Mouse (Mus musculus) limb, embryonic 14.5 days (tissue): Measurements from ENCODE around the gene Nosip. TPM values are rescaled to one million over a fixed set of nuclear protein-coding genes. Genes with fewer than 3 reads are reported as not detected.
A peak's percentile ranks its signal among the peaks of the same experiment; 100 is the strongest.

Experiments used
- ATAC-seq: fragments of 200-750 bp; cut with Nextera tagmentation; 2 replicates; pipeline ENCODE4 v1.8.0; 2017; ENCODE audit warnings: low read depth, moderate number of reproducible peaks, moderate TSS enrichment; ENCODE audit not compliant: low FRiP score
- DNase-seq: peaks from one replicate; pipeline ENCODE4 v3.0.0-alpha.2; 2015; ENCODE audit warnings: low spot score
- H3K27ac ChIP-seq: fragments of 300-500 bp; sonication (generic); replicated peaks from 2 replicates; pipeline ENCODE4 v1.5.1; 2014; ENCODE audit warnings: low read depth, mild to moderate bottlenecking, low read length, moderate library complexity, mixed read lengths
- H3K27me3 ChIP-seq: fragments of 300-500 bp; sonication (generic); 2 replicates; pipeline ENCODE4 v1.6.1; 2014; ENCODE audit warnings: low read length, mixed read lengths; ENCODE audit not compliant: control insufficient read depth, insufficient read depth
- H3K36me3 ChIP-seq: fragments of 300-500 bp; sonication (generic); 2 replicates; pipeline ENCODE4 v1.6.1; 2014; ENCODE audit warnings: mild to moderate bottlenecking, low read length, moderate library complexity, mixed read lengths; ENCODE audit not compliant: control insufficient read depth, insufficient read depth
- H3K4me1 ChIP-seq: fragments of 300-500 bp; sonication (generic); 2 replicates; pipeline ENCODE4 v1.6.1; 2014; ENCODE audit warnings: antibody characterized with exemption, low read length, mixed read lengths; ENCODE audit not compliant: control insufficient read depth, insufficient read depth
- H3K4me2 ChIP-seq: fragments of 300-500 bp; sonication (generic); replicated peaks from 2 replicates; pipeline ENCODE4 v1.6.1; 2014; ENCODE audit warnings: low read depth, mild to moderate bottlenecking, low read length, moderate library complexity; ENCODE audit not compliant: severe bottlenecking
- H3K4me3 ChIP-seq: fragments of 300-500 bp; sonication (generic); replicated peaks from 2 replicates; pipeline ENCODE4 v1.5.1; 2014; ENCODE audit warnings: low read length
- H3K9ac ChIP-seq: fragments of 300-500 bp; sonication (generic); 2 replicates; pipeline ENCODE4 v1.6.1; 2014; ENCODE audit warnings: mild to moderate bottlenecking, low read depth, low read length, moderate library complexity; ENCODE audit not compliant: severe bottlenecking
- H3K9me3 ChIP-seq: fragments of 300-500 bp; sonication (generic); 2 replicates; pipeline ENCODE4 v1.6.1; 2016; ENCODE audit warnings: low read length; ENCODE audit not compliant: control insufficient read depth
- POLR2A ChIP-seq: fragments of 200-500 bp; IDR thresholded peaks from 2 replicates; pipeline ENCODE4 v1.8.0; 2012; ENCODE audit warnings: inconsistent platforms, mild to moderate bottlenecking, moderate library complexity, borderline replicate concordance; ENCODE audit not compliant: insufficient read depth, insufficient read length; ENCODE audit errors: extremely low read depth
- WGBS: fragments of 180-500 bp; shearing (Covaris S2); extraction: QIAGEN DNeasy Blood & Tissue Kit; methylation state at CpG from one replicate; pipeline ENCODE4 v1.1.7; 2014; 5-methylcytosine and 5-hydroxymethylcytosine counted together
- polyA plus RNA-seq, 2 experiments: library from polyadenylated mRNA; depleted of rRNA in 1 of 2; stranded (reverse) in 1 of 2; unstranded in 1 of 2; fragments of >200 nt; fragmentation: Nextera tagmentation in 1 of 2; extraction: Ambion mirVana in 1 of 2; gene quantifications; 2 replicates each; pipeline versions ENCODE4 v1.2.1 to v1.2.3; 2012 to 2014

Gene Nosip
- polyA plus RNA-seq, 2 experiments: 68.1 to 82.7 TPM

- H3K4me2 ChIP-seq: no peak overlapping the region
- 93% methylated on average over 16 of the region's 17 CpGs for WGBS
- TF ChIP-seq POLR2A: no peak
- no peak overlapping the region for H3K4me3 ChIP-seq
- H3K9ac ChIP-seq: no peak overlapping the region
- peaks cover 60% of the 10 kb centered on the region for H3K36me3 ChIP-seq
- no peaks in the 10 kb centered on the region for H3K27me3 ChIP-seq
- H3K27ac ChIP-seq: no peak overlapping the region
- DNase-seq (no peak), ATAC-seq (no peak)
- H3K4me1 ChIP-seq: peaks cover 13% of the 10 kb centered on the region
- no peaks in the 10 kb centered on the region for H3K9me3 ChIP-seq
These were observed 26.4 kb downstream of the Nosip start for GRCm38 (mm10) chr7:45088597-45088996.

GRCm38 (mm10) chr7:45090251-45090977 lies 28.2 kb downstream of the Nosip start:
- ATAC-seq (no peak), DNase-seq (no peak)
- WGBS: 77% methylated on average over 13 of the region's 13 CpGs
- no peaks in the 10 kb centered on the region for H3K9me3 ChIP-seq
- H3K4me2 ChIP-seq: peak overlapping the region; percentile 85
- peak overlapping the region; percentile 95 for H3K27ac ChIP-seq
- H3K4me3 ChIP-seq: peak overlapping the region; percentile 74
- H3K36me3 ChIP-seq: peaks cover 43% of the 10 kb centered on the region
- H3K4me1 ChIP-seq: peaks cover 19% of the 10 kb centered on the region
- H3K27me3 ChIP-seq: no peaks in the 10 kb centered on the region
- peak overlapping the region; percentile 88 for H3K9ac ChIP-seq
- TF ChIP-seq POLR2A: no peak

- Histone ChIP-seq H3K36me3 (peaks cover 34% of the 10 kb centered on the region), H3K4me3 (peak overlapping the region; percentile 74), H3K9ac (peak overlapping the region; percentile 88), H3K27me3 (no peaks in the 10 kb centered on the region), H3K4me2 (peak overlapping the region; percentile 85), H3K4me1 (peaks cover 19% of the 10 kb centered on the region), H3K9me3 (no peaks in the 10 kb centered on the region), H3K27ac (peak overlapping the region; percentile 95)
- WGBS: 8% methylated on average over 34 of the region's 35 CpGs
- ATAC-seq (peak; percentile 56), DNase-seq (peak; percentile 42)
- TF ChIP-seq POLR2A: no peak
These were observed 29.1 kb downstream of the Nosip start for GRCm38 (mm10) chr7:45091001-45091990.

GRCm38 (mm10) chr7:45092048-45092447 lies 29.8 kb downstream of the Nosip start, which contains the start of gene Rcn3:
TSS of gene Rcn3 (minus strand) at chr7:45092221.
- DNase-seq: peak; percentile 98
- no peaks in the 10 kb centered on the region for H3K9me3 ChIP-seq
- peak within 1 kb of the TSS; percentile 95 for H3K27ac ChIP-seq
- peak within 1 kb of the TSS; percentile 85 for H3K4me2 ChIP-seq
- ATAC-seq: peak; percentile 95
- peak; percentile 81; the same call in 1 of the 2 replicates for TF ChIP-seq POLR2A
- peak within 1 kb of the TSS; percentile 88 for H3K9ac ChIP-seq
- peak within 1 kb of the TSS; percentile 74 for H3K4me3 ChIP-seq
- H3K27me3 ChIP-seq: no peaks in the 10 kb centered on the region
- H3K36me3 ChIP-seq: peaks cover 27% of the 10 kb centered on the region
- peaks cover 19% of the 10 kb centered on the region for H3K4me1 ChIP-seq
- WGBS: under 1% methylated on average over 16 of the region's 16 CpGs

- no peak for ATAC-seq
- 29% methylated on average over 12 of the region's 12 CpGs for WGBS
- no peak for TF ChIP-seq POLR2A
- Histone ChIP-seq H3K27me3 (no peaks in the 10 kb centered on the region), H3K9me3 (no peaks in the 10 kb centered on the region), H3K4me1 (peaks cover 19% of the 10 kb centered on the region), H3K9ac (peak overlapping the region; percentile 18; the same call in 1 of the 2 replicates), H3K4me3 (no peak overlapping the region), H3K27ac (peak overlapping the region; percentile 82), H3K4me2 (peak overlapping the region; percentile 31; the same call in 1 of the 2 replicates), H3K36me3 (peaks cover 19% of the 10 kb centered on the region)
- DNase-seq: peak; percentile 78
These were observed 30.7 kb downstream of the Nosip start for GRCm38 (mm10) chr7:45092828-45093515.
